Mouse (Mus musculus) MEL (cell line): Measurements from ENCODE around the gene Prr15l. TPM values are rescaled to one million over a fixed set of nuclear protein-coding genes. Genes with fewer than 3 reads are reported as not detected.

ENCODE experiments used
- DNase-seq: peaks from one replicate; pipeline ENCODE4 v3.0.0; 2011; ENCODE audit warnings: low read depth, low spot score
- H3K27ac ChIP-seq: 2 replicates; pipeline ENCODE4 v1.5.1; 2012; ENCODE audit warnings: low read depth, mild to moderate bottlenecking, control low read depth, low read length, moderate library complexity; ENCODE audit not compliant: control insufficient read depth
- H3K27me3 ChIP-seq, 2 experiments: fragments of 150-350 bp in 1 of 2; sonication (generic) in 1 of 2; 2 replicates each; pipeline ENCODE4 v1.6.1; 2012; ENCODE audit warnings: low read length in 2 of 2, mild to moderate bottlenecking in 2 of 2, improper control_type of control experiment in 1 of 2, moderate library complexity in 1 of 2; ENCODE audit not compliant: insufficient read depth in 2 of 2, control insufficient read depth in 1 of 2
- H3K36me3 ChIP-seq, 2 experiments: 2 replicates each; pipeline ENCODE4 v1.6.1; 2012 to 2014; ENCODE audit warnings: low read length in 2 of 2, improper control_type of control experiment in 1 of 2, inconsistent platforms in 1 of 2, mild to moderate bottlenecking in 1 of 2; ENCODE audit not compliant: insufficient read depth in 2 of 2, control insufficient read depth in 1 of 2
- H3K4me1 ChIP-seq, 2 experiments: fragments of 150-350 bp in 1 of 2; sonication (generic) in 1 of 2; 2 replicates each; pipeline ENCODE4 v1.6.1; 2012; ENCODE audit warnings: low read length in 2 of 2, improper control_type of control experiment in 1 of 2, mild to moderate bottlenecking in 1 of 2; ENCODE audit not compliant: insufficient read depth in 2 of 2, control insufficient read depth in 1 of 2
- H3K4me3 ChIP-seq, 2 experiments: fragments of 150-350 bp in 1 of 2; sonication (generic) in 1 of 2; 2 replicates each; pipeline ENCODE4 v1.5.1; 2012; ENCODE audit warnings: low read depth in 2 of 2, low read length in 2 of 2, mild to moderate bottlenecking in 2 of 2, moderate library complexity in 2 of 2, control low read depth in 1 of 2, improper control_type of control experiment in 1 of 2; ENCODE audit not compliant: control insufficient read depth in 1 of 2, insufficient read depth in 1 of 2
- H3K79me2 ChIP-seq: 2 replicates; pipeline ENCODE4 v1.6.1; 2012; ENCODE audit warnings: mild to moderate bottlenecking, low read length, moderate library complexity; ENCODE audit not compliant: control insufficient read depth, poor library complexity, insufficient read depth
- H3K9ac ChIP-seq: 2 replicates; pipeline ENCODE4 v1.6.1; 2012; ENCODE audit warnings: low read depth, mild to moderate bottlenecking, control low read depth, low read length, moderate library complexity; ENCODE audit not compliant: control insufficient read depth, poor library complexity, severe bottlenecking
- H3K9me3 ChIP-seq: fragments of 150-350 bp; sonication (generic); replicated peaks from 2 replicates; pipeline ENCODE4 v1.6.1; 2012; ENCODE audit warnings: mild to moderate bottlenecking, low read length, improper control_type of control experiment, moderate library complexity; ENCODE audit not compliant: insufficient read depth
- BHLHE40 ChIP-seq: IDR thresholded peaks from 2 replicates; pipeline ENCODE4 v1.6.1; 2012; ENCODE audit warnings: low read depth, mild to moderate bottlenecking, inconsistent platforms, low read length, improper control_type of control experiment, borderline replicate concordance
- CHD1 ChIP-seq: IDR thresholded peaks from 2 replicates; pipeline ENCODE4 v1.6.1; 2012; ENCODE audit warnings: low read depth, mild to moderate bottlenecking, inconsistent platforms, low read length, improper control_type of control experiment
- CTCF ChIP-seq, 3 experiments: IDR thresholded peaks in 2 of 3; conservative IDR thresholded peaks in 1 of 3; 2 replicates each; pipeline ENCODE4 v1.5.1; 2011 to 2012; ENCODE audit warnings: low read length in 3 of 3, low read depth in 2 of 3, mild to moderate bottlenecking in 2 of 3, improper control_type of control experiment in 1 of 3, inconsistent platforms in 1 of 3, mixed read lengths in 1 of 3, moderate library complexity in 1 of 3; ENCODE audit not compliant: control insufficient read depth in 1 of 3, insufficient read depth in 1 of 3, poor library complexity in 1 of 3, severe bottlenecking in 1 of 3
- E2F4 ChIP-seq: IDR thresholded peaks from 2 replicates; pipeline ENCODE4 v1.6.1; 2011; ENCODE audit warnings: low read depth, low read length, improper control_type of control experiment, borderline replicate concordance
- ELF1 ChIP-seq: IDR thresholded peaks from 2 replicates; pipeline ENCODE4 v1.6.1; 2014; ENCODE audit warnings: low read depth, mild to moderate bottlenecking, inconsistent platforms, low read length, improper control_type of control experiment, moderate library complexity
- EP300 ChIP-seq, 2 experiments: IDR thresholded peaks; 2 replicates each; pipeline ENCODE4 v1.6.1; 2011; ENCODE audit warnings: improper control_type of control experiment in 2 of 2, low read length in 2 of 2, low read depth in 1 of 2, mild to moderate bottlenecking in 1 of 2
- JUND ChIP-seq: IDR thresholded peaks from 2 replicates; pipeline ENCODE4 v1.6.1; 2011; ENCODE audit warnings: low read depth, mild to moderate bottlenecking, improper control_type of control experiment, low read length
- MAZ ChIP-seq: IDR thresholded peaks from 2 replicates; pipeline ENCODE4 v1.6.1; 2012; ENCODE audit warnings: low read depth, mild to moderate bottlenecking, inconsistent platforms, low read length, improper control_type of control experiment
- MEF2A ChIP-seq: IDR thresholded peaks from 2 replicates; pipeline ENCODE4 v1.6.1; 2014; ENCODE audit warnings: low read depth, mild to moderate bottlenecking, inconsistent platforms, low read length, improper control_type of control experiment; ENCODE audit not compliant: poor library complexity, insufficient replicate concordance, severe bottlenecking; ENCODE audit errors: extremely low read depth
- MXI1 ChIP-seq: IDR thresholded peaks from 2 replicates; pipeline ENCODE4 v1.6.1; 2011; ENCODE audit warnings: mild to moderate bottlenecking, low read depth, low read length, improper control_type of control experiment
- MYC ChIP-seq: IDR thresholded peaks from 2 replicates; pipeline ENCODE4 v1.6.1; 2011; ENCODE audit warnings: low read depth, mild to moderate bottlenecking, low read length, improper control_type of control experiment, moderate library complexity
- NELFE ChIP-seq: IDR thresholded peaks from 2 replicates; pipeline ENCODE4 v1.6.1; 2011; ENCODE audit warnings: low read depth, low read length, improper control_type of control experiment
- NRF1 ChIP-seq: IDR thresholded peaks from 2 replicates; pipeline ENCODE4 v1.6.1; 2014; ENCODE audit warnings: low read depth, mild to moderate bottlenecking, inconsistent platforms, low read length, improper control_type of control experiment, moderate library complexity; ENCODE audit not compliant: poor library complexity, insufficient read depth, severe bottlenecking
- POLR2A ChIP-seq, 2 experiments: IDR thresholded peaks; 2 replicates each; pipeline ENCODE4 v1.6.1; 2011 to 2012; ENCODE audit warnings: low read length in 2 of 2, mild to moderate bottlenecking in 2 of 2, control low read depth in 1 of 2, improper control_type of control experiment in 1 of 2, low read depth in 1 of 2, moderate library complexity in 1 of 2; ENCODE audit not compliant: control insufficient read depth in 1 of 2, insufficient read depth in 1 of 2, poor library complexity in 1 of 2
- POLR2AphosphoS2 ChIP-seq: IDR thresholded peaks from 2 replicates; pipeline ENCODE4 v1.6.1; 2011; ENCODE audit warnings: low read length, improper control_type of control experiment
- POLR2AphosphoS5 ChIP-seq: IDR thresholded peaks from 2 replicates; pipeline ENCODE4 v1.6.1; 2012; ENCODE audit warnings: low read depth, borderline replicate concordance, mild to moderate bottlenecking, inconsistent platforms, low read length, moderate library complexity, mixed read lengths
- RAD21 ChIP-seq: IDR thresholded peaks from 2 replicates; pipeline ENCODE4 v1.6.1; 2011; ENCODE audit warnings: mild to moderate bottlenecking, low read depth, low read length, improper control_type of control experiment
- SIN3A ChIP-seq: IDR thresholded peaks from 2 replicates; pipeline ENCODE4 v1.6.1; 2012; ENCODE audit warnings: low read length, improper control_type of control experiment, inconsistent platforms
- SMC3 ChIP-seq: IDR thresholded peaks from 2 replicates; pipeline ENCODE4 v1.6.1; 2011; ENCODE audit warnings: low read depth, low read length, improper control_type of control experiment
- TAL1 ChIP-seq: IDR thresholded peaks from 2 replicates; pipeline ENCODE4 v1.6.1; 2012; ENCODE audit warnings: mild to moderate bottlenecking, inconsistent platforms, low read length, moderate library complexity, mixed read lengths
- TBP ChIP-seq: IDR thresholded peaks from 2 replicates; pipeline ENCODE4 v1.8.0; 2011; ENCODE audit warnings: low read depth, low read length, improper control_type of control experiment
- USF1 ChIP-seq: IDR thresholded peaks from 2 replicates; pipeline ENCODE4 v1.6.1; 2014; ENCODE audit warnings: low read depth, mild to moderate bottlenecking, inconsistent platforms, low read length, improper control_type of control experiment, moderate library complexity
- USF2 ChIP-seq, 2 experiments: IDR thresholded peaks; 2 replicates each; pipeline ENCODE4 v1.6.1; 2011 to 2012; ENCODE audit warnings: improper control_type of control experiment in 2 of 2, low read length in 2 of 2, borderline replicate concordance in 1 of 2, inconsistent platforms in 1 of 2, low read depth in 1 of 2, mild to moderate bottlenecking in 1 of 2; ENCODE audit not compliant: insufficient read depth in 1 of 2
- ZKSCAN1 ChIP-seq: IDR thresholded peaks from 2 replicates; pipeline ENCODE4 v1.6.1; 2012; ENCODE audit warnings: low read depth, mild to moderate bottlenecking, inconsistent platforms, low read length, improper control_type of control experiment, moderate library complexity
- ZMIZ1 ChIP-seq: IDR thresholded peaks from 2 replicates; pipeline ENCODE4 v1.6.1; 2012; ENCODE audit warnings: low read depth, mild to moderate bottlenecking, inconsistent platforms, low read length, improper control_type of control experiment, moderate library complexity
- ZNF384 ChIP-seq: IDR thresholded peaks from 2 replicates; pipeline ENCODE4 v1.6.1; 2012; ENCODE audit warnings: low read depth, mild to moderate bottlenecking, inconsistent platforms, low read length, improper control_type of control experiment
- polyA plus RNA-seq, 2 experiments: library from polyadenylated mRNA; stranded (reverse) in 1 of 2; unstranded in 1 of 2; fragments of >175 nt in 1 of 2; fragments of >200 nt in 1 of 2; gene quantifications; 2 replicates each; pipeline versions ENCODE4 v1.2.1 to v1.2.4; 2012; ENCODE audit warnings: low replicate concordance in 2 of 2, low read depth in 1 of 2; ENCODE audit not compliant: insufficient read length in 2 of 2, insufficient read depth in 1 of 2, missing spikeins in 1 of 2
- total RNA-seq: library from RNA; depleted of rRNA; stranded (reverse); fragments of 300-350 nt; gene quantifications from 2 replicates; pipeline ENCODE4 v1.2.3, GENCODE M21; 2012

The Prr15l gene
- total and polyA plus RNA-seq, 3 experiments = 0.08 to 0.19 TPM; not detected in 1

DNA sequence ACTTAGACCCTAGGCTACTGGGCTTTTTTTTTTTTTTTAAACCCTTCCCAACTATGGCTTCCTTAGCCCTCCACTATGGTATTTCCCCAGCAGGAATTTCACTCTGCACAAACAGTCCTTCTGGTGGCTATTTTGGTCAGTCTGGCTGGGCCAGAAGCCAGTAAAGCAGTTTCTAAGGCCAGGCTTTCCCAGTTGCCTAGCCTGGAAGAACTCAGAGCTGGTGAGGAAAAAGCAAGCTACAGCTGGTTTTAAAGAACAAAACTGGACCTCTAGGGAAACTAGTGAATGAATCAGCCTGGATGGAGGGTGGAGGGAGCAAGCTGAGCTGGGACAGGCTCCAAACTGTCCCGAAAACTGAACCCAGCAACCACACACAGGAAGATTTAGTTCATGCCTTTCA lies 41.8 kb downstream of the Prr15l start:
- H3K4me1 ChIP-seq = peaks cover 20 to 37% of the 10 kb centered on the region in 2 experiments
- TF ChIP-seq POLR2AphosphoS2 (no peak), TBP (no peak), SMC3 (no peak), MYC (no peak), JUND (no peak), NELFE (no peak), RAD21 (no peak), E2F4 (no peak), POLR2A (IDR thresholded peaks at IDR 0.05; ENCODE audit: control insufficient read depth in 1 of 2, insufficient read depth in 1 of 2, low read depth in 1 of 2, low read length in 2 of 2, poor library complexity in 1 of 2) (no peak), ZKSCAN1 (no peak), MXI1 (no peak), ZMIZ1 (no peak), SIN3A (no peak), TAL1 (no peak), MAZ (no peak), BHLHE40 (no peak), POLR2AphosphoS5 (no peak)
- H3K27me3 ChIP-seq = no peaks in the 10 kb centered on the region
- H3K9ac ChIP-seq = peak overlapping the region; percentile 34
- H3K79me2 ChIP-seq = peaks cover 20% of the 10 kb centered on the region
- no peak for DNase-seq
- H3K27ac ChIP-seq = peak overlapping the region; percentile 47; the same call in 1 of the 2 replicates
- peaks cover 0 to 46% of the 10 kb centered on the region in 2 experiments; a peak in 2 of 4 replicates for H3K36me3 ChIP-seq
- no peaks in the 10 kb centered on the region for H3K9me3 ChIP-seq
- no peak overlapping the region for H3K4me3 ChIP-seq

DNA sequence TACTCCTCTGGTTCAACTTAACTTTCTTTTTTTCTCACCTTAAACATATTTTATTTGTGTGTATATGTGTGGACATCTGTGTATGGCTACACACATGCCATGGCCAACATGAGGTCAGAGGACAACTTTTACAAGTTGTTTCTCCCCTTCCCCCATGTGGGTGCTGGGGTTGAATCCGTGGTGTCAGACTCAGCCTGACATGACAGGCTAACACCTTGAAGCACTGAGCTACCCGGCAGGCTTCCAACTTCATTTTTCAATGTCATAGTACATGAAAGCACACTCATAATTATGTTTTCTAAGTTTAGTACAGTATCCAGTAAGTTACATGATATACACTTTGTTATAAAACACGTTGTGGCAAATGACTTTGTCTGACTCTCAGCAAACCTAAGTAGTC lies 42.4 kb downstream of the Prr15l start:
- no peaks in the 10 kb centered on the region for H3K9me3 ChIP-seq
- TF ChIP-seq MEF2A (no peak), CHD1 (no peak), SMC3 (no peak), EP300 (IDR thresholded peaks at IDR 0.05; ENCODE audit: low read depth in 1 of 2, low read length in 2 of 2) (no peak), RAD21 (no peak), NRF1 (no peak), CTCF (IDR thresholded peaks at IDR 0.05 in 2 of 3, conservative IDR thresholded peaks at IDR 0.05 in 1 of 3; ENCODE audit: control insufficient read depth in 1 of 3, insufficient read depth in 1 of 3, low read depth in 2 of 3, low read length in 3 of 3, poor library complexity in 1 of 3, severe bottlenecking in 1 of 3) (no peak), BHLHE40 (no peak), TBP (no peak), ZNF384 (no peak), USF1 (no peak), ELF1 (no peak), MYC (no peak), USF2 (IDR thresholded peaks at IDR 0.05; ENCODE audit: borderline replicate concordance in 1 of 2, insufficient read depth in 1 of 2, low read depth in 1 of 2, low read length in 2 of 2) (no peak)
- H3K27ac ChIP-seq = no peak overlapping the region
- peaks cover 21 to 39% of the 10 kb centered on the region in 2 experiments for H3K4me1 ChIP-seq
- H3K79me2 ChIP-seq = peaks cover 22% of the 10 kb centered on the region
- no peak for DNase-seq
- no peak overlapping the region for H3K9ac ChIP-seq
- H3K36me3 ChIP-seq = peaks cover 0 to 49% of the 10 kb centered on the region in 2 experiments; a peak in 2 of 4 replicates
- no peak overlapping the region for H3K4me3 ChIP-seq
- H3K27me3 ChIP-seq = no peaks in the 10 kb centered on the region
